Mouse (Mus musculus): ENCODE results near the gene Tmem167b. TPM values are rescaled to one million over a fixed set of nuclear protein-coding genes. Genes with fewer than 3 reads are reported as not detected.

The Tmem167b gene
- total RNA-seq, 2 experiments from 2014 or later = 42.5 to 44.7 TPM

GRCm38 (mm10) chr3:108554587-108555312, 7.5 kb downstream of the Tmem167b start:
- intact Hi-C loops (cut with DNase I) = loop anchor here (1.0 to 5.0 kb wide), 2 partner anchors 17 to 147 kb away; no protein-coding TSS in a partner anchor
- DNase-seq (ENCODE audit: low spot score in 2 of 2) = peak; percentile 92 to 97

- DNase-seq (ENCODE audit: low spot score in 2 of 2) = peak; percentile 14 to 28
- intact Hi-C loops (cut with DNase I) = loop anchor here (1.0 to 5.0 kb wide), 2 partner anchors 17 to 147 kb away; no protein-coding TSS in a partner anchor
Measured at GRCm38 (mm10) chr3:108554111-108554561, 8.1 kb downstream of the Tmem167b start.

GRCm38 (mm10) chr3:108542299-108542698, 20.0 kb downstream of the Tmem167b start:
- intact Hi-C loops (cut with DNase I) = no loop called here

GRCm38 (mm10) chr3:108537303-108537702, 25.0 kb downstream of the Tmem167b start:
- intact Hi-C loops (cut with DNase I) = loop anchor here (1.0 kb wide), 1 partner anchor 17 kb away; no protein-coding TSS in a partner anchor

More at GRCm38 (mm10) chr3:108542299-108542698, 20.0 kb downstream of the Tmem167b start:
- no peak for DNase-seq (ENCODE audit: low spot score in 2 of 2)

GRCm38 (mm10) chr3:108536517-108537260, 25.6 kb downstream of the Tmem167b start, which contains the start of gene 5330417C22Rik:
Gene 5330417C22Rik, minus strand, starts transcription at chr3:108536536.
- DNase-seq (ENCODE audit: low spot score in 2 of 2) = peak; percentile 92 to 98
- intact Hi-C loops (cut with DNase I) = loop anchor here (1.0 kb wide), 2 partner anchors 18 to 55 kb away; partner anchors contain the start of gene Wdr47

More at GRCm38 (mm10) chr3:108537303-108537702, 25.0 kb downstream of the Tmem167b start:
- peak; percentile 87 to 96 for DNase-seq (ENCODE audit: low spot score in 2 of 2)

- DNase-seq (ENCODE audit: low spot score in 2 of 2) = peak; percentile 19 to 36
- intact Hi-C loops (cut with DNase I) = loop anchor here (1.0 kb wide), 1 partner anchor 55 kb away; the partner anchor contains the start of gene Wdr47
Measured at GRCm38 (mm10) chr3:108535896-108536516, 26.3 kb downstream of the Tmem167b start.

- intact Hi-C loops (cut with DNase I) = no loop called here
- no peak for DNase-seq (ENCODE audit: low spot score in 2 of 2)
Measured at GRCm38 (mm10) chr3:108533951-108534350, 28.3 kb downstream of the Tmem167b start, which contains the start of gene 1700013F07Rik. Gene 1700013F07Rik, plus strand, starts transcription at chr3:108534150.

GRCm38 (mm10) chr3:108533114-108533885, 29.0 kb downstream of the Tmem167b start:
- no peak for DNase-seq (ENCODE audit: low spot score in 2 of 2)

GRCm38 (mm10) chr3:108528489-108528888, 33.8 kb downstream of the Tmem167b start:
- no peak for DNase-seq (ENCODE audit: low spot score in 2 of 2)
- intact Hi-C loops (cut with DNase I) = no loop called here

More at GRCm38 (mm10) chr3:108533114-108533885, 29.0 kb downstream of the Tmem167b start:
- intact Hi-C loops (cut with DNase I) = no loop called here

- intact Hi-C loops (cut with DNase I) = no loop called here
- no peak for DNase-seq (ENCODE audit: low spot score in 2 of 2)
Measured at GRCm38 (mm10) chr3:108523415-108523814, 38.9 kb downstream of the Tmem167b start.

GRCm38 (mm10) chr3:108518276-108518675, 44.0 kb downstream of the Tmem167b start:
- DNase-seq (ENCODE audit: low spot score in 2 of 2) = no peak
- intact Hi-C loops (cut with DNase I) = no loop called here

- no peak for DNase-seq (ENCODE audit: low spot score in 2 of 2)
- intact Hi-C loops (cut with DNase I) = no loop called here
Measured at GRCm38 (mm10) chr3:108513465-108513864, 48.8 kb downstream of the Tmem167b start.

- DNase-seq (ENCODE audit: low spot score in 2 of 2) = no peak
- intact Hi-C loops (cut with DNase I) = no loop called here
Measured at GRCm38 (mm10) chr3:108510716-108511483, 51.4 kb downstream of the Tmem167b start.

GRCm38 (mm10) chr3:108510156-108510555, 52.1 kb downstream of the Tmem167b start:
- no peak for DNase-seq (ENCODE audit: low spot score in 2 of 2)
- intact Hi-C loops (cut with DNase I) = no loop called here

- intact Hi-C loops (cut with DNase I) = no loop called here
- DNase-seq (ENCODE audit: low spot score in 2 of 2) = no peak
Measured at GRCm38 (mm10) chr3:108508745-108509474, 53.4 kb downstream of the Tmem167b start.
